Mouse (Mus musculus) urinary bladder, postnatal 14 days (tissue): ENCODE data around the gene Zgrf1.
A peak's percentile ranks its signal among the peaks of the same experiment; 100 is the strongest.

Source experiments
- DNase-seq: peaks from one replicate; pipeline ENCODE4 v3.0.0; 2021; ENCODE audit warnings: low spot score

The Zgrf1 gene

DNA sequence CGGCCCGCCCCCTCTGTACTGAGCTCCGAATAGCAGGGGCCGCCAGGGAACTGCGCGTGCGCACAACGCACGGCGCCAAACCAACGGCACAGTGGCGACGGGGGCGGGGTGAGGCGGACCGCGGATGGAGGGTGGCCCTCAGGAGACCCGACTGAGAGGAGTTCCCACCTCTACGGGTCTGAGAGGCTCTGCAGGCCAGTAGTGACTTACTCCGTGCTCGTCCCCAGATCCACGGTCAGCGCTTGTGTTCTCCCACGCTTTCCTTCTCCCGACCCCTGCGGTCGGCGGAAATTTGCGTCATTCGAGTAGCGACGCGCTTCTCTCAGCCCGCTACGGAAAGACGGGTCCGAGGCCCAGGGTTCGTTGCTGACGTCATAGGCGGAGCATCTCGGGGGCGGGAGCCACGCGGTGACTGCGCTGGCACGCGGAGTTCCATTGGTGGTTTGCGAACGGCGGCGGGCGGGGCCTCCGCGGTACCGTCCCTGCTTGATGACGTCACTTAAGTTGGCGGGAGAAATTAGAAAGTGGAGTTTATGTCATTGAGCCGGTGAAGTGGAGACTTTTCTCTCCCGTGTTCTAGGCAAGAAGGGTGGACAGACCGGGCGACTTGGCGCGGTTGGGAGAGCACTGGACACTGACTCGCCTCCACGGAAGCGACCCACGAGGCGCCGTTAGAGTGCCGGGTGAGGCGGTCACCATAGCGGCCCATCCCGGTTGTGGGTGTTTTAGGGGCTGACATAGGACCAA, at the start of gene Zgrf1, which contains the start of gene Larp7:
TSS of gene Zgrf1 (plus strand) at position 517 of the 747 bp plus-strand sequence.
TSS of gene Larp7 (minus strand) at position 377 of the 747 bp plus-strand sequence.
- peak; percentile 99 for DNase-seq

DNA sequence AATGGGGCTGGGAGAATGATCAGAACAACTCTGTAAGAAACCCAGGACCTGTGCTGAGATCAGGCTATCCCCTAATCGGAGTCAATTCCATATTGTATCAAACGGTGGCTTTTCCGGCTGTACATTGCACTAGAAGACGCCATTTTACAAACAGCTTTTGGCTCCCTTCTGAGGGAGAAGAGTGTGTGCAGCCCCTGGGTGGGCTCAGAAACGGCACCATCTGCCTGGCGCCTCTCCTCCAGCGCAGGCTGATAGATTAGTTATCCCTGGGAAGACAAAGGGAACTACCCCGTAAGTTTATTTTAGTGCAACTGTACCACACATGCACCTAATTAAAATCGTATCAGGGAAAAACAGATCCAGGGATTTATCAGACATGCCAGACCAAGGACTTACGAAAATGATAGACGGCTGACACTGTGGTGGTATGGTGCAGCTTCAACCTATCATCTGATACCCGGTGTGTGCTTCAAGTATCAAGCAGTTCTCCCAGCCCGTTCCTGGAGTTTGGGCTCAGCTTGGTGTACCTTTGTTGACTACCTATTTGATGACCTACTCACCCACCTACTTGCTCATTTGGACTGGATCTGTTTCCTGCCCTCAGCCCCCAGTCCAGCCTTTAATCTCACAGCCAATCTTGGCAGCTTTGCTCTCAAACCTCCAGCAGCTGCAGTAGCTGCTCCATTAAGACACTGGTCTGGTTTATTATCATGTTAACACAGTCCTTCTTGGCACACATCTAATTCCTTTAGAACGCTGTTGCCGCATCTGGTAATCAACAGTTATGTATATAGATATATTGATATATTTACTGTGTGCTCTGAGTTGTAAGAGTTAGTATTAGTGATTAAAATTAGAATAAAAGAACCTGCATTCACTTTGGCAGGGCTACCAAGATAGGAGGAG, 45.2 kb upstream of the Zgrf1 start:
- no peak for DNase-seq

DNA sequence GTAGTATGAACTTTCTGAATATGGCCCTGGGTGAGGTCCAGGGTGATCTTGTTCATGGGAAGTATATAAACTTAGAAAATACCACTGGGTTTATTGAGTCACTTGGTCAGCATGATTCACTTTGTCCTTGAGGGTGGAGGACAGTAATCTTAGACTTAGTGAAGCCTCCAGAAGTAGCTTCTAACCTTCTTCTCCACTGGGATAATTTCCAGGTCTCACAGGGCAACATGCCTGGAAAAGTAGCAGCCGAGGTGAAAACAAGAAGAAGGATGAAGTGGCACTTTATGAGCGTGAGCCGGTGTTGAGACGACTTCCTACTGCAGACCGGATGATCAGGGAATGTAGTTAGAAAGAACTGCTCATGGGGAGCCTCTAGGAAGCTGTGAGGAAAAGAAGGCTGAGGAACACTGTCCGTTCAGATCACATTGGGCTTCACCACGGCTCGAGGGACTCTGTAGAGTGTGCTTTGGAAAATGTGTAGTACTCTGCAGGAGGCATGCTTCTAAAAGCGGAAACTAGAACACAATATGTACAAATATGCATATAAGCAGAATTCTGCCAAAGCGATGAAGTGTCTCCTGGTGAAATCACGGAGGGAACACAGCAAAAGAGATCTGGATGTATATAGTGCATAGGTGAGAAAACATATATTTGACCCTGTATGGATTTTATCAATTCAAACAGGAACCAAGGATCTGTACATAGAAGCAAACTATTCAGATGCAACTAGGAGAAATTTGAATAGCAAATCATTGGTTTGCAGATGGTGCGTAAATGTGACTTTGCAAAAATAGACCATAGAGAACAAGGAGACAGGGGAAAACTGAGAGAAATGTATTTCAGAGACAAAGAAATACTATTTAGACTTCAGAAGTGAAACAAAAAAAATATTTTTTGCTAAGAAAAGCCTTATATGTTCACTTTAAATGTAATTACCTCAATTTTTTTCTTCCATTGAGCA, 41.2 kb upstream of the Zgrf1 start:
- DNase-seq = no peak

DNA sequence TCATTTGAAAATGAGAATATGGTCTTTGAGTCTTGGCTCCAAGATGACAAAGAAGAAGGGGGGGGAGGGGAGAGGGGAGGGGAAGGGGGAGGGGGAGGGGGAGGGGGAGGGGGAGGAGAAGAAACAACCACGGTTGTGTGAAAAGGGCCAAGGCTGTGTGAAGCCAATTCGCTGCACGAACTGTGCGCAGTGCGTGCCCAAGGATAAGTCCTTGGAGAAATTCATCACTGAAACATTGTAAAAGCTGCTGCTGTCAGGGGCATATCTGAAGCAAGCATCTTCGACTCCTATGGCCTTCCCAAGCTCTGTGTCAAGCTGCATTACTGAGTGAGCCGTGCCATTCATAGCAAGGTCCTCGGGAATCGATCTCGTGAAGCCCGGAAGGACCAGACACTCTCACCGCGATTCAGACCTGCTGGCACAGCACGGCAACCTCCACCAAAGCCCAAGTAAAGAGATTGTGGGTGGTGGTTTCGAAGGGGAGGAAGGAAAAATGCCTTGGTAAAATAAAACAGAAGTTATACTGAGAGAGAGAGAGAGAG, 40.4 kb upstream of the Zgrf1 start:
- DNase-seq = no peak

DNA sequence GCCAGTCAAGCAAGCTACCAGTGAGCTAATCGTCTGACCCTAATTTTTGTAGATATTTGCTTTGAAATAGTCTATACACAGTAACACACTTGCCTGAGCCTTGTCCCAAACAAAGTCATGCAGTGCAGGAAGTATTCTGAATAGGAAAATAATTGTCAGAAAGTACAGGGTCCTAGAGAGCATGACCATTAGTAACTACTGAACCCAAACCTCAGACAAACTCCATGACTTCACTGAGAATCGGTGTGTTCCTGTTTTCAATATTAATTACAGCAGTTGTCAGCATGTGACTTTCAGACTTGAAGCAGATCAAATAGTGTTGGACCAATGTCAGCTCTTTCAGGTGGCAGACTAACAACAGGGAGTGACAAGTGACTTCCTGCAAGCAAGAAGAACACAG, 39.6 kb upstream of the Zgrf1 start:
- DNase-seq = no peak

DNA sequence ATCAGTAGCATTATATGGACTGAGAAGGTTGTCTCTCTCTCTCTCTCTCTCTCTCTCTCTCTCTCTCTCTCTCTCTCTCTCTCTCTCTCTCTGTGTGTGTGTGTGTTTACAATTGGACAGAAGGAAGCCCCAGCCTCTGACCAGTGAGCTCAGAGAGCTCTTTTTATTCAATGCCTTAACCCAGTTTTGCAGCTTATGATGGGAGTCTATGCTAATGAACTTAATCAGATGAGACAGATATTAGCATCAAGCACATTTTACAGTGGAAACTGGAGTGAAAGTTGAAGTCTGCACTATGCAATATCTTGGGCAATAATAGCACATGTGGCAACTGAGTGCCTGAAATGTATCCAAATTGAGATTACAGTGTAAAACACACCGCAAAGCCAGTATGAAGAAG, 38.0 kb upstream of the Zgrf1 start:
- no peak for DNase-seq

DNA sequence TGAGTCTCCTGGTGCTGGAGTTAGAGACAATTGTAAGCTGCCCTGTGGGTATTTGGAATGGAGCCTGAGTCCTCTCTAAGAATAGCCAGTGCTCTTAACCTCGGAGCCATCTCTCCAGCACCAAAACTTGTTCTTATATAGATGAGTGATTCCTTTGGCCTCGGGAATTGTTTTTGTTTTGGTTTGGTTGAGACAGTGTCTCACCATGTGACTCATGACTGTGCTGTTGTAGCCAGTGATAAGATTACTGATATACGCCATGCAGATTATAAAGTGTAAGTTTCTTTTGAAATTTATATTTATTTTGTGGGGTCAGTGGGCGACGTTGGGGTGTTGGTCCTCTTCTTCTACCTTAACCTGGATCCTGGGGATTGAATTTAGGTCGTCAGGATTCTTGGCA, 33.0 kb upstream of the Zgrf1 start:
- DNase-seq = no peak

DNA sequence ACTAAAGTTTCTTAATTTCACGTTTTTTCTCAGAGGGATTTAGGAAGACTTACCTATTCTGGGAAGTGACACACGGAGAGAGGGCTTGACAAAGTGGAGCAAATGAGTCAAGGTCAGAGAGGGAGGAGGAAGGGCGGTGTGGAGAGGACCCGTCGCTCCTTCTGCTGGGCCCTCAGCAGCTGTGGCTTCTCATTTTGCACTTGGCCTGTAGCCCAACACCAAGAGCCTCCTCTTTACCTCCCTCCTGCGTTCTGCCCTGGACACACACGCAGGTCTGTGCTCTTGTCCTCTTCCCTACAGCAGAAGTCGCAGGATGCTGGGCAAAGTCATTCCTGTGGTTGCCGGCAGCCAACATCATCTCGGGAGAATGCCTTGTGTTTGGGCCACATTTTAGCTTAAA, 32.1 kb upstream of the Zgrf1 start:
- DNase-seq = no peak

DNA sequence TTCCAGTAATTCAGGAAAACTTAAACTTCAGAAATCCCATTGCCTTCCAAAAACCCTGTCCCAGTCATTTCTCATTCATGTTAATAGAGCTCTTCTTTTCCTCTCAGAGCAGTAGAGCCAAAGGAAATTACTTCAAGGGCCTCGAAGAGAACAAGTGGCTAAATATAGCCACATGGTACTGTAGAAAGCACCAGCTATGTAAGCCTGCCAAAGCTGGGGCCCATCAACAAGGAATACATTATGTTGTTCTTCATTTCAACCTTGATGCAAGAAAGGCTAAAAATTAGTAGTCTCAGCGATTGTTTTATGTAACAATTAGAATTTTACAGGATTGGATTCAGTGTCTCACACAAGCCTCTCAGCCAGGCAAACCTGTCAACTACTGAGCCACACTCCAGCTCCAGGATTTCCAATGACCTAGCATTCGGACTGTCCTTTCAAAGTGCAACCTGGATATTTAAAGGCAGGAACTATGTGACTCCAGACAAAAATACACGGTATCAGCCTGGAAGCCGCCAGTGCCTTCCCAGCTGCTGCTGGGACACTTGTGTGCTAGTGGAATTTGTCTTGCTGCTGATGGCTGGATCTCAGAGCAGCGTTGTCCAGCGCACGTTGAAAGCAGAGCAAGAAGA, 28.0 kb upstream of the Zgrf1 start:
- DNase-seq = no peak

DNA sequence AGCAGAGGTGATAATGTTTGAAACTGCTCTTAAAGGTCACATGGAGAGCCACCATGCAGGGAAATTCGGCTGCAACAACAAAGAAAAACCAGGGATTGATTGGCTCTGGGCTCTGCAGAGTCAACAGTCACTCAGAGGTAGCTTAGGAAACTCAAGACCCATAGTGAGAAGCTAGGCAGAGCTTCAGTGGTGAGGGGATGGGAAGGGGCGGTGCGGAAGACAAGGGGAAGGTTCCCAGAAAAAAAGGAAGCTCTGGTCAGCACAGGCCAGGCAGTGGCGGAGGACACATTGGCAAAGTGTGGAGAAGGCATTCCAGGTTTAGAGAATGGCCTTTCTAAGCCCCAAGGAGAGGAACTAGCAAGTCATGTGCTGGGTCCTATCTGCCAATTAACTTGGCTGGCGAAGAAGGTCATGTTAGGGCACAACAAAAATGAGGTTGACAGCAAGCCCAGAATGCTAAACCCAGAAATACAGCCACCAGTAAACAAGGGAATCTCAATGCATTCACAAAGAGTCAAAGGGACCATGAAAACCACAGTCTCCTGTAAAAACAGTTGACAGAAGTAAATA, 25.7 kb upstream of the Zgrf1 start:
- no peak for DNase-seq

DNA sequence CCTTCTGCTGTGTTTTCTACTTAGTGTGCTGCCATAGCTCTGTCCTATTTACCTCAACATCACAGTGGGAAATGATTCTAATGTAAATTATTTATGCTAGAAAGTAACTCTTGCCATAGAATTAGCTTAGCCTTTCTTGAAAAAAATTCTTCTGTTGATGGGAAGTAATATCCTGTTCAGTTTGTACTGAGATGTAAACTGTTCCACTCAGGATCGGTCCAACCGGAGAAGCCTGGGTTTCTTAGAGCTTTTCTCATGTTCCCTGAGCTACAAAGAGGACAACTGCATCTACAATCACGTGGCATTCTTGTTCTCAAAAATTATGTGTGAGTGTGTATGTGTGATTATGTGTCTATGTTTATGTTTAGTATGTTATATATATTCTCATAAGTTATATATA, 24.1 kb upstream of the Zgrf1 start:
- DNase-seq = no peak

DNA sequence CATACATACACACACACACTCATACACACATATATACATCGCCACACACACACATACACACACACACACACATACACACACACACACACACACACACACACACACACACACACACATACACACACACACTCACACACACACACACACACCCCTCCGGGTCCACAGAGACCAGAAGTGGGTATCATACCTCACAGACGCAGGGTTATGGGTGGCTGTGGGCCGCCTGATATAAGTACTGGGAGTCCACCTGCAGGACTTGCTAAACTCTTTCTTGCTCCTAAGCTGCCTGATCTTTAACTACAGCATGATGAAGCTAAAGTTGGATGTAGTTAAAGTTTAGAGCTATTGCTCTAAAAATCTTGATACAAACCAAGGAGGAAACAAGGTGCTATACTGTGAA, 23.5 kb upstream of the Zgrf1 start:
- DNase-seq = no peak

DNA sequence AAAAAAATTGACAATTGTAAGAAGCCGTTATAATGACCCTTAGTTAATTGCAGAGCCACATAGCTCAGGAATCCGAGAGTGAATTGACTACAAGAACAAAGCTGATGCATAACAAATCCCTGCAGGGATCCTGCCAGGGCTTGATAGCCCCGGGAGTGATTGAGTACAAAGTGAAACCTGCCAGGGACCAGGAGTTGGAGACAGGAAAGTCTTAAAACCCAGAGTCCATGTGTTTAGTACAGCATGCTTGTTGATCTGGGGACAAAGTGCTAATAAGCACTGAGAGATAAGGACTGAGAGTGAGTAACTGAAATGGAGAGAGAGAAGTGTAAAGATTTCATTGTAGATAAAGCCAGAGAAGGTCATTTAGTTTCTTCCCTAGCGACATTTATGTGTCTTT, 23.0 kb upstream of the Zgrf1 start:
- no peak for DNase-seq

DNA sequence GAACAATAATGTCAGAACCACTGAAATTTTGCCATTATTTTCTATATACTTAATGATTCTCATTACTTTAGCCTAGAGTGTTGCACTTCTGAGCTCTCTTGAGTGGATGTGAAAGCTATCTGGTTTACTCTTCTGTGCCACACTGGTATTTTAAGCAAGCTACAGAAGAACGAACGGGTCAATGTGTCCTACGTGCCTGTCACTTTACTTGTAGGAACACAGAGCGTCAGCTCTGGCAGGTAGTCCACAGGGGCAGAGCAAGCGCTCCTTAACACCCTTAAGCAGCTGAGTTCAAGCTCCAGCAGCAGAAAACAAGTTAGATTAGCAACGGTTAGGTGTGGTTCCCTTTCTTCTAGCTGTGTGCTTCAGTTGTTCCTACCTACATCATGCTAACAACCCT, 14.1 kb upstream of the Zgrf1 start:
- no peak for DNase-seq

DNA sequence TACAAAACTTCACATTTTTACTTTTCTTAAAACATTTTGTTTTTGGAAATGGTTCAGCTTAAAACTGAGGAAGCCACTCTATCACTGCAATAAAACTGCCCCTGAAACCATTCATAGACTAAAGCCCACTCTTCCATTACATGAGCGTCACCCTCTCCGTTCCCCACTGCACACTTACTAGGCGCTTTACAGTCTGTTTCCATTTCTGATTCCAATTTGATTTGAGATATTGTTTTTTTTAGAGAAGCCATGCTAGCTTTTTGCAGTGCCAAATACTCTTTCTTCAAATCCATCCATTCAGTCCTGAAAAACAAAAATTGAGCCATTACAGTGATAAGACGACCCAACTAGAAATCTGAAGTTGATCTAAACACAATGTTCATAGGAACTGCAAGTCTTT, 9.3 kb upstream of the Zgrf1 start:
- no peak for DNase-seq

DNA sequence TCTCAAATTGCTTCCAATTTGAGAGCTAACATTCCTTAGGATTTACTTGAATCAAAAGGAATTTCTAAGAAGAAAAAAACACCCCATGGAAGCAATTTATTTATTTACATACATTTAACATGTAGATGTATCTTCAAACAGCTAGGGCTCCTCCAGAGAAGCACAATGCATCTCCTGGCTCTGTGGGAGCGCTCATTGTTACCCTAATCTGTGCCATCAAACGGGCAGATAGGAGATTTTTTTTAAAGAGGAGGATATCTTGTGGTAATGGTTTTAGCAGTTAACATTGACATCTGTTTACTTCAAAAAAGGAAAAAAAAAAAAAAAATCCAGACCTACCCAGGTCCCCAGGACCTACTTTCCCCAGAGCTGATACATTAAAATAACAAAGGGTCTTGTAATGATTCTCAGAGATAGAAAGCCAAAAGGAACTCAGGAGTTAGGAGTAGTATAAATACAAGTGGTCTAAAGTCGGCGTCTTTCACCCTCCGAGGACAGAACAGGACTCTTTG, 8.6 kb upstream of the Zgrf1 start:
- DNase-seq = no peak

DNA sequence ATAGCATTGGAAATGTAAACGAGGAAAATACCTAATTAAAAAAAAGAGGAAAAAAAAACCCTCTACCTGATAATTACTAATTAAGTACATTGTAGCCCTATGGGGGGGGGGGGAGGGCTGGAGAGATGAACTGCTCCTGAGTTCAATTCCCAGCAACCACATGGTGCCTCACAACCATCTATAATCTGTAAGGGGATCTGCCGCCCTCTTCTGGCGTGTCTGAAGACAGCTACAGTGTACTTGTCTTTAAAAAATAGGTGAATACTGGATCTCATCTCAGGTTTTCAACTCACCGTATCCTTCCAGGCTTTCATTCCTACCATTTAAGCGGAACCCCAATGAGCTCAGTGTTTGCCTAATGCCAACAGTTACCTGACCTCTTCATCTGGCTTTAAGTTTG, 5.4 kb upstream of the Zgrf1 start:
- DNase-seq = peak; percentile 7

DNA sequence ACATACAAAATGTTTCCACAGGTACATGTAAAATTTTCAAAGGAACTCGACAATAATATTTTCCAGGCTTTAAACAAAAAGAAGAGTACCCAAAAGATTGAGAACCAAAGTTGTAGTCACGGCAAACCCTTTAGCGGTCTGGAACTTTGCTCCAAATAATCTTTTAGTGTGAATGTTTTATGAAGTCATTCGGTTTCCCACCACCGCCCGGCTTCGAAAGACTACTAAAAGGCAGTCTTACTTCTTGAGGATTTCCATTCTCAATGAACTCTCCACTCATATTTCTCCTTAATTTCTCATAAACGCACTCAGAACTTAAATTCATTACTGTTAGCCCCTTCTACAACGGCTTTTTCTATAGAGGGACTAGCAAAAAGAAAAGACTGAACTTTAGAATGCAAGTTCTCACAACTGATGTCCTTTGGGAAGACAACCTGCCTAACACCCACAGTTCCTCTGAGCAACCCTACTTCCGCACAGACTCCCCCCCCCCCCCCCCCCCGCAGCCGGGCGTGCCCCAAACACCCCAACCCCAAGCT, 786 bp upstream of the Zgrf1 start:
- DNase-seq = peak; percentile 3

DNA sequence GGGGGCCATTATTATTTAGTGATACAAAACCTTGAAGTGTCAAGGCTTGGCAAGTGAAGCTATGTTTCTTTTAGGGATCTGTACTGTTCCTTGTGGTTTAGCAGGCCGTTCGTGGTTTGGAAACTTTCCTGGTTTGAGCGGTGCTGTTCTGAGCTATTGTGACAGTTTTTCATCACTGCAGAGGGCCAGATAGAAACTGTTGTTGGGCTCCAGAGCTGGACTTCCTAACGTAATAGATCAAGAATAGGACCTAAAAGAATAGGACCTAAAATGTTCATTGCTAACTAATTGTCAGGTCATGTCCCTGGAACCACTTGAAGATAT, 393 bp downstream of the Zgrf1 start:
- no peak for DNase-seq

DNA sequence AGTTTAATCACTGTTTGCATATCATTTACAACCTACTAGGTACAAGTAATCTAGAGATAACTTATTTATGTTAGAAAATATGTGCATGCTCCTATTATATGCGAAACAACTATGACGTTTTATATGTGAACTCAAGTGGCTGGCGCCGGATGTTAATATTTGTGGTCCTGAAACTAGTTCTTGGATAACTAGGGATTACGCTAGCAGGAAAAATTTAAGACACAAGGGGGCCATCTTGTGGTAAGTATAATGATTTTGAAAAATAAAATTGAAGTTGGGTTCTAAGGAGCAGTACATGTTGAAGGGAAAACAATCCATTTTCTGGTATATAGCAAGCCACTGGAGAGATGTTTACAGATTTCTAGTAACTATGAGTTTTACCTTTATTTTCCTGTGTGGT, 1.4 kb downstream of the Zgrf1 start:
- DNase-seq = no peak

DNA sequence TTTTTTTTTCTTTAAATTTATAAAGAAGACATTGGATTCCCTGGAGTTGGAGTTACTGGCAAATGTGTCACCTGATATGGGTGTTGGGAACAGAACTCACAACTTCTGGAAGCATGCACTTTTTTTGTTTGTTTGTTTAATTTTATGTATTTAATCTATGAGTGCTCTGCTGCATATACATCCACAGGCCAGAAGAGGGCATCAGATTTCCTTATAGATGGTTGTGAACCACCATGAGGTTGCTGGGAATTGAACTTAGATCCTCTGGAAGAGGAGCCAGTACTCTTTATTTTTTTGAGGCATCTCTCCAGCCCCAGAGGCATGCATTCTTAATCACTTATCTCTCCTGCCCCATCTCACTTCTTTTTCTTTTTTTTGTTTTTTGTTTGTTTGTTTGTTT, 4.9 kb downstream of the Zgrf1 start:
- DNase-seq = no peak
